Mouse (Mus musculus) lung, postnatal 0 days (tissue): ENCODE results near the gene Brd3.

Experiments used
- CTCF ChIP-seq: IDR thresholded peaks from 2 replicates; pipeline ENCODE4 v1.5.1; 2016; ENCODE audit warnings: antibody characterized with exemption, mild to moderate bottlenecking
- EP300 ChIP-seq: IDR thresholded peaks from 2 replicates; pipeline ENCODE4 v1.6.1; 2016; ENCODE audit warnings: antibody characterized with exemption, mild to moderate bottlenecking, control low read depth

- TF ChIP-seq CTCF, result no peak
- TF ChIP-seq EP300, result no peak
Measured at GRCm38 (mm10) chr2:27547326-27547725, 39.9 kb upstream of the Brd3 start.
